Mouse (Mus musculus): ENCODE data around the gene Dtx2.

GRCm38 (mm10) chr5:136049926-136050325, 55.3 kb downstream of the Dtx2 start:
- TF ChIP-seq CTCF (IDR thresholded peaks at IDR 0.05) (no peak), EP300 (IDR thresholded peaks at IDR 0.05; ENCODE audit: insufficient read depth, low read depth, low read length) (no peak)
